Mouse (Mus musculus) lung, embryonic 16.5 days (tissue): Measurements from ENCODE around the gene Kcng1. TPM values are rescaled to one million over a fixed set of nuclear protein-coding genes. Genes with fewer than 3 reads are reported as not detected.

Source experiments
- ATAC-seq: fragments of 200-750 bp; cut with Nextera tagmentation; 2 replicates; pipeline ENCODE4 v1.8.0; 2017; ENCODE audit warnings: low read depth, mild to moderate bottlenecking, moderate library complexity
- H3K27ac ChIP-seq: fragments of 300-500 bp; sonication (generic); 2 replicates; pipeline ENCODE4 v1.5.1; 2014; ENCODE audit warnings: mild to moderate bottlenecking, control low read depth, low read length
- H3K27me3 ChIP-seq: fragments of 300-500 bp; sonication (generic); 2 replicates; pipeline ENCODE4 v1.6.1; 2014; ENCODE audit warnings: low read depth, low read length, mixed read lengths; ENCODE audit not compliant: control insufficient read depth, insufficient read depth
- H3K36me3 ChIP-seq: fragments of 300-500 bp; sonication (generic); 2 replicates; pipeline ENCODE4 v1.6.1; 2014; ENCODE audit warnings: low read length; ENCODE audit not compliant: control insufficient read depth, insufficient read depth
- H3K4me1 ChIP-seq: fragments of 300-500 bp; sonication (generic); replicated peaks from 2 replicates; pipeline ENCODE4 v1.6.1; 2014; ENCODE audit warnings: low read length, mixed read lengths; ENCODE audit not compliant: control insufficient read depth, insufficient read depth
- H3K4me2 ChIP-seq: fragments of 300-500 bp; sonication (generic); 2 replicates; pipeline ENCODE4 v1.6.1; 2014; ENCODE audit warnings: low read depth, low read length, control low read depth
- H3K4me3 ChIP-seq: fragments of 300-500 bp; sonication (generic); 2 replicates; pipeline ENCODE4 v1.5.1; 2014; ENCODE audit warnings: mild to moderate bottlenecking, low read length, control low read depth
- H3K9ac ChIP-seq: fragments of 300-500 bp; sonication (generic); 2 replicates; pipeline ENCODE4 v1.6.1; 2014; ENCODE audit warnings: low read length, control low read depth
- H3K9me3 ChIP-seq: fragments of 300-500 bp; sonication (generic); 2 replicates; pipeline ENCODE4 v1.6.1; 2016; ENCODE audit warnings: low read length; ENCODE audit not compliant: control insufficient read depth
- WGBS: fragments of 180-500 bp; shearing (Covaris S2); extraction: QIAGEN DNeasy Blood & Tissue Kit; methylation state at CpG from one replicate; pipeline ENCODE4 v1.1.7; 2014; 5-methylcytosine and 5-hydroxymethylcytosine counted together
- polyA plus RNA-seq: library from polyadenylated mRNA; unstranded; fragments of >200 nt; fragmentation: Nextera tagmentation; extraction: Ambion mirVana; gene quantifications from 2 replicates; pipeline ENCODE4 v1.2.1, GENCODE M21; 2015

Gene Kcng1
- 0.19 and 0.20 TPM in 2 replicates for polyA plus RNA-seq

DNA sequence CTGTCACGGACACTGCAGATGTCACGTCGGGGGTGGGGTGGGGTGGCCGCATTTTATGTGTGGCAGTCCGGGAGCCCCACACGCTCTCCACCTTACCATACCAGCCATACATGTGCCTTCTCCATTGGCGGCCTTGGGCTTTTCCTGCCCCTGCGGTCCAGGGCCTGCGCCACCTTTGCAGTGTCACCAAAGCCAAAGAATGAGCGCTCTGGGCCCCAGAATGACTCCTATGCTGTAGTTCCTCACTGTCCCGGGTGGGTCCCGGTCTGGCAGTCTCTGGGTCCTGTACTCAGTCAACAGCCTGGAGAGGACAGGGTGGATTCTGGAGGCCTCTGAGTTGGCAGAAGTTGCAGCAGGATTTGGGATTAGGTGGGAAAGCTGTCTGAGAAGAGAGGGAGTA is at the start of gene Kcng1:
Gene Kcng1 (minus strand): TSS at position 155 of the 400 bp plus-strand sequence.
- H3K4me1 ChIP-seq = peaks cover 9% of the 10 kb centered on the region; the same call in 1 of the 2 replicates
- ATAC-seq = no peak
- H3K36me3 ChIP-seq = no peaks in the 10 kb centered on the region
- H3K9me3 ChIP-seq = peaks cover 6% of the 10 kb centered on the region; the same call in 1 of the 2 replicates
- peak within 1 kb of the TSS; percentile 55 for H3K4me3 ChIP-seq
- H3K27me3 ChIP-seq = peaks cover 60% of the 10 kb centered on the region
- H3K4me2 ChIP-seq = peak within 1 kb of the TSS; percentile 96
- H3K27ac ChIP-seq = no peak within 1 kb of the TSS
- WGBS = 22% methylated on average over 12 of the region's 12 CpGs
- H3K9ac ChIP-seq = peak within 1 kb of the TSS; percentile 49

GRCm38 (mm10) chr2:168330421-168331070 is 49.0 kb upstream of the Kcng1 start:
- no peak overlapping the region for H3K9ac ChIP-seq
- no peak overlapping the region for H3K4me3 ChIP-seq
- H3K4me2 ChIP-seq = no peak overlapping the region
- H3K27me3 ChIP-seq = no peaks in the 10 kb centered on the region; the same call in 1 of the 2 replicates
- H3K36me3 ChIP-seq = no peaks in the 10 kb centered on the region
- peaks cover 23% of the 10 kb centered on the region for H3K4me1 ChIP-seq
- no peak for ATAC-seq
- 34% methylated on average over 11 of the region's 11 CpGs for WGBS
- H3K9me3 ChIP-seq = no peaks in the 10 kb centered on the region
- no peak overlapping the region for H3K27ac ChIP-seq

GRCm38 (mm10) chr2:168321716-168322374 is 40.3 kb upstream of the Kcng1 start:
- no peak overlapping the region for H3K27ac ChIP-seq
- no peaks in the 10 kb centered on the region for H3K27me3 ChIP-seq
- H3K36me3 ChIP-seq = no peaks in the 10 kb centered on the region
- peaks cover 13% of the 10 kb centered on the region for H3K4me1 ChIP-seq
- no peak overlapping the region for H3K9ac ChIP-seq
- WGBS = 48% methylated on average over 10 of the region's 10 CpGs
- no peak for ATAC-seq
- no peak overlapping the region for H3K4me3 ChIP-seq
- H3K4me2 ChIP-seq = no peak overlapping the region
- H3K9me3 ChIP-seq = no peaks in the 10 kb centered on the region

DNA sequence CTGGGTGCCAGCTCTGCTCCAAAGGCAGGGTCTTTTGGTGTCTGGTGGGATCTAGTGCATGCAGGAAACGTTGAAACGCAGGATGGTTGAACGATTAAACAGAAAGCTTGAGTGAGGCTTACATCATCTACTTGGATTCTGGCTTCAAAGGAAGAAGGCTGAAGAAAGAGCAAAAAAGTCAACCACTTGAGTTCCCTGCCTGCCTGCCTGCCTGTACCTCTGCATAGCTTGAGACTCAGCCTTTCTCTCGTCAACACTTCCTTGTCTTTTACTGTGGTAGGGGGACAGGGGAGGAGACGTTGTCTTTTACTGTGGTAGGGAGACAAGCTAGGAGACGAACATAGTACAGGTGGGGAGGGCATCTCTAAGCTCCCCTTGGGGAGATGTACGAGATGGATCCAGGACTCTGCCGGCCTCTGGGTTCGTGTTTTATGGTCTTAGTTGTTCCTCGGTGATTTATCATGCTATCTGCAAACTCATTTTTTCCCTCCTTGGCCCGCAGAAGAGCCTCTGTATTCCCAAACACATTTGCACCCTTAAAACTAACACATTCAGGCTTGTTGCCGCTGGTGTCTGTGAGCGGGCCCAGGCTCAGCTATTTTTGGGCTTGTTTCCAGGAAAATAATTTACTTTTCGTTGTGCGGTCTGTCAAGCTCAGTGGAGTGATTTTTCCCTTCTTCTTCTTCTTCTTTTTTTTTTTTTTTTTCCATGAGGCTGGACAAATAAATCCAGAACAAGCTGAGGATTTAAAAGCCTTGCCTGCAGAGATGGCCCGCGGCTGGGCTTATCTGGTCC is 39.0 kb upstream of the Kcng1 start:
- no peak overlapping the region for H3K27ac ChIP-seq
- ATAC-seq = peak; percentile 76
- no peaks in the 10 kb centered on the region for H3K27me3 ChIP-seq

DNA sequence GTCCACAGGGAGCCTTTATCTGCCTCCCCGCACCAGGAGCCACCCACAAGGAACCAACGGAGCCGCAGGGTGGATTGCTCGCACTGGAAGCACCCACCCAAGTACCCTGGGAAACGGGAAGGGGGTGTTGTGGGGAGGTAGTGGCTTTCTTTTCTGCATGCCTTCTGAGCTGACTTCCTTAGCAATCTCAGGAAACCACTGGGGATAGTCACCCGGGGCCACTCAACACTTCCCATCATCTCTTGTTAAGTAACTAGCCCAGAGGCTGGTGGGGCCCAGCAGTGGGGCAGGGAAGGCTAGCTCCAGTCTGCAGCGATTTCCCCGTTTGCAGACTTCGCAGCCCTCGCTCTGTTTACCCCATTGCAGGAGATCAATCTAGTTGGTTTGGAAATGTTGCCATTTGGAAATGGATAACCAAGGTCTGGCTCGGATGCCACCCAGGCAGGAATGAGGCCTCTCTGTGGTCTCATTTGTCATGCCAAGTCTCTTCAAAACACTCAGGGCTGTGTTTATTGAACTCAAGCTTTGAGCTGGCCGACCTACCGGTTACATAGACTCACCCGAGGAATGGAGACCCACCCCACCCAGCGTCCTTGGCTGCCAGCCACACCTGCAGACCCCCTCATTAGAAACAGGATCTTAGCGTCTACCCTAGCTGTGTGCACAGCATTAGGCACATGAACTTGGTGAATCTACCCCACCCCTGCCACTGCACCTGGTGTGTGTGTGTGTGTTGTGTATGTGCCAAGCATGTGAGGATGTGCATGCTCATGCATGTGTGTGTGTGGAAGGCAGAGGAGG is 33.3 kb upstream of the Kcng1 start:
- no peak for ATAC-seq
- Histone ChIP-seq H3K4me3 (no peak overlapping the region), H3K36me3 (no peaks in the 10 kb centered on the region), H3K27me3 (peaks cover 11% of the 10 kb centered on the region), H3K27ac (no peak overlapping the region), H3K9me3 (no peaks in the 10 kb centered on the region), H3K4me2 (no peak overlapping the region), H3K4me1 (peaks cover 3% of the 10 kb centered on the region; the same call in 1 of the 2 replicates), H3K9ac (no peak overlapping the region)
- 8% methylated on average over 16 of the region's 16 CpGs for WGBS

More for the DNA sequence above, 39.0 kb upstream of the Kcng1 start:
- H3K9ac ChIP-seq = no peak overlapping the region
- no peaks in the 10 kb centered on the region for H3K9me3 ChIP-seq
- 0 out of 2 replicates have a peak overlapping the region, but pooled peaks have one; percentile 6 for H3K4me2 ChIP-seq
- no peak overlapping the region for H3K4me3 ChIP-seq
- 17% methylated on average over 17 of the region's 17 CpGs for WGBS
- H3K36me3 ChIP-seq = no peaks in the 10 kb centered on the region
- H3K4me1 ChIP-seq = peaks cover 13% of the 10 kb centered on the region

GRCm38 (mm10) chr2:168312504-168312903 is 31.0 kb upstream of the Kcng1 start:
- no peak overlapping the region for H3K27ac ChIP-seq
- H3K36me3 ChIP-seq = no peaks in the 10 kb centered on the region
- H3K4me2 ChIP-seq = no peak overlapping the region
- H3K9me3 ChIP-seq = no peaks in the 10 kb centered on the region
- H3K27me3 ChIP-seq = peaks cover 11% of the 10 kb centered on the region
- no peak overlapping the region for H3K4me3 ChIP-seq
- no peak overlapping the region for H3K9ac ChIP-seq
- 0 out of 2 replicates have a peak, but pooled peaks cover 3% of the 10 kb centered on the region for H3K4me1 ChIP-seq
- 43% methylated on average over 4 of the region's 4 CpGs for WGBS
- no peak for ATAC-seq

DNA sequence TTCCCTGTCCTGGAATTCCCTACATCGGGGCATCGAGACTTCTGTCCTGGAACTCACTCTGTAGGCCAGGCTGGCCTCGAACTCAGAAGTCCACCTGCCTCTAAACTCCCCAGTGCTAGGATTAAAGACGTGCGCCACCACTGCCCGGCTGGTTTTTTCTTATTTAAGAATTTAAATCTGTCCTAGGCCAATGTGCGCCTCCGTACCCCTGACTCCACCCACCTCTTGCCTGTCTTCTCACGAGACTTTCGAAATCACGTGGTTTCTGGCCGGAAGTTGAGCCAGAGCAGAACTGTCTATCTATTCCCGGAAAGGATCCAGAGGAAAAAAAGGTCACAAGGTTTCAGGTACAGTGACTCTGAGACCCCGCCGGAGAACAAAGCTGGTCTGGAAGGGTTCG is 29.5 kb upstream of the Kcng1 start:
- Histone ChIP-seq H3K9me3 (no peaks in the 10 kb centered on the region), H3K36me3 (no peaks in the 10 kb centered on the region), H3K27ac (no peak overlapping the region), H3K4me2 (no peak overlapping the region), H3K4me3 (no peak overlapping the region), H3K4me1 (0 out of 2 replicates have a peak, but pooled peaks cover 3% of the 10 kb centered on the region), H3K9ac (no peak overlapping the region), H3K27me3 (peaks cover 11% of the 10 kb centered on the region)
- WGBS = 91% methylated on average over 16 of the region's 16 CpGs
- ATAC-seq = no peak

DNA sequence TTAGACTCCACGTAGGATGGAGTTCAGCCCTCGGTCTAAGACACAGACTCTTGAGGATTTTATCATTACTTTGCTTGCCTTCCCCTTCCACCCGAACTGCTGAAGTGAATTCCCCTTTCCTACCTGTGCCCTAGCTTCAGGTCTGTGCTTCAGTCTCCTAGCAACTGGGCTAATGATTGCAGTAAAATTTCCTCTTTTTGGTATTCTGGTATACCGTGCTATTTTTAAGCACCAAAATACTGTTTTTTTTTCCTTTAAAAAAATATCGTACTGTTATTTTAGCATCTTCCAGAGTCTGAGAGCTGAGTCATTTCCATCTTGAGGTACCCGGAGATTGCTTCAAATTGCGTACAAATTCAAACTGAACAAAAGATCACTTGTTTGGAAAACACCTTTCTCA is 27.4 kb upstream of the Kcng1 start:
- no peak overlapping the region for H3K9ac ChIP-seq
- H3K27ac ChIP-seq = no peak overlapping the region
- no peaks in the 10 kb centered on the region for H3K4me1 ChIP-seq
- no peaks in the 10 kb centered on the region for H3K36me3 ChIP-seq
- no peaks in the 10 kb centered on the region for H3K27me3 ChIP-seq
- no peak overlapping the region for H3K4me3 ChIP-seq
- 35% methylated on average over 7 of the region's 7 CpGs for WGBS
- H3K4me2 ChIP-seq = no peak overlapping the region
- no peak for ATAC-seq
- no peaks in the 10 kb centered on the region for H3K9me3 ChIP-seq
